Mouse (Mus musculus) heart, embryonic 14.5 days (tissue): ENCODE results near the gene Baz2b. TPM values are rescaled to one million over a fixed set of nuclear protein-coding genes. Genes with fewer than 3 reads are reported as not detected.

Experiments
- ATAC-seq: fragments of 200-750 bp; cut with Nextera tagmentation; 2 replicates; pipeline ENCODE4 v1.8.0; 2017; ENCODE audit warnings: low read depth, moderate TSS enrichment; ENCODE audit not compliant: insufficient number of reproducible peaks, insufficient read depth, low FRiP score
- H3K27ac ChIP-seq, 2 experiments: fragments of 200-500 bp in 1 of 2; fragments of 300-500 bp in 1 of 2; sonication (generic) in 1 of 2; replicated peaks in 1 of 2; 2 replicates each; pipeline ENCODE4 v1.5.1; 2012 to 2014; ENCODE audit warnings: low read depth in 2 of 2, low read length in 2 of 2, control low read depth in 1 of 2, mild to moderate bottlenecking in 1 of 2, mixed read lengths in 1 of 2; ENCODE audit not compliant: control insufficient read depth in 1 of 2, insufficient read depth in 1 of 2
- H3K27me3 ChIP-seq: fragments of 300-500 bp; sonication (generic); 2 replicates; pipeline ENCODE4 v1.6.1; 2014; ENCODE audit warnings: mild to moderate bottlenecking, low read length, control low read depth; ENCODE audit not compliant: control insufficient read depth, insufficient read depth
- H3K36me3 ChIP-seq: fragments of 300-500 bp; sonication (generic); 2 replicates; pipeline ENCODE4 v1.6.1; 2014; ENCODE audit warnings: mild to moderate bottlenecking, control low read depth, low read length, mixed read lengths; ENCODE audit not compliant: control insufficient read depth, insufficient read depth
- H3K4me1 ChIP-seq, 2 experiments: fragments of 200-500 bp in 1 of 2; fragments of 300-500 bp in 1 of 2; sonication (generic) in 1 of 2; 2 replicates each; pipeline ENCODE4 v1.6.1; 2012 to 2014; ENCODE audit warnings: low read length in 2 of 2, control low read depth in 1 of 2, mixed read lengths in 1 of 2; ENCODE audit not compliant: control insufficient read depth in 2 of 2, insufficient read depth in 2 of 2
- H3K4me2 ChIP-seq: fragments of 300-500 bp; sonication (generic); 2 replicates; pipeline ENCODE4 v1.6.1; 2014; ENCODE audit warnings: mild to moderate bottlenecking, low read length
- H3K4me3 ChIP-seq, 2 experiments: fragments of 200-500 bp in 1 of 2; fragments of 300-500 bp in 1 of 2; sonication (generic) in 1 of 2; 2 replicates each; pipeline ENCODE4 v1.5.1; 2012 to 2014; ENCODE audit warnings: low read length in 2 of 2, mild to moderate bottlenecking in 2 of 2, control low read depth in 1 of 2, low read depth in 1 of 2, moderate library complexity in 1 of 2; ENCODE audit not compliant: control insufficient read depth in 1 of 2, insufficient read depth in 1 of 2
- H3K9ac ChIP-seq: fragments of 300-500 bp; sonication (generic); 2 replicates; pipeline ENCODE4 v1.6.1; 2014; ENCODE audit warnings: mild to moderate bottlenecking, low read length
- H3K9me3 ChIP-seq: fragments of 300-500 bp; sonication (generic); 2 replicates; pipeline ENCODE4 v1.6.1; 2016; ENCODE audit warnings: low read length, control low read depth; ENCODE audit not compliant: control insufficient read depth
- WGBS: fragments of 180-500 bp; shearing (Covaris S2); extraction: QIAGEN DNeasy Blood & Tissue Kit; methylation state at CpG from one replicate; pipeline ENCODE4 v1.1.7; 2014; 5-methylcytosine and 5-hydroxymethylcytosine counted together
- polyA plus RNA-seq: library from polyadenylated mRNA; unstranded; fragments of >200 nt; fragmentation: Nextera tagmentation; extraction: Ambion mirVana; gene quantifications from 2 replicates; pipeline ENCODE4 v1.2.1, GENCODE M21; 2014

Baz2b gene
- polyA plus RNA-seq: 52.1 and 54.5 TPM in 2 replicates

GRCm38 (mm10) chr2:60209703-60210651 is at the start of gene Baz2b, which contains the start of gene March7:
Gene Baz2b (minus strand): TSS chr2:60209839.
Gene March7 (plus strand): TSS chr2:60209887.
- under 1% methylated on average over 83 of the region's 109 CpGs for WGBS
- ATAC-seq: peak; percentile 85
- H3K36me3 ChIP-seq: peaks cover 39% of the 10 kb centered on the region

DNA sequence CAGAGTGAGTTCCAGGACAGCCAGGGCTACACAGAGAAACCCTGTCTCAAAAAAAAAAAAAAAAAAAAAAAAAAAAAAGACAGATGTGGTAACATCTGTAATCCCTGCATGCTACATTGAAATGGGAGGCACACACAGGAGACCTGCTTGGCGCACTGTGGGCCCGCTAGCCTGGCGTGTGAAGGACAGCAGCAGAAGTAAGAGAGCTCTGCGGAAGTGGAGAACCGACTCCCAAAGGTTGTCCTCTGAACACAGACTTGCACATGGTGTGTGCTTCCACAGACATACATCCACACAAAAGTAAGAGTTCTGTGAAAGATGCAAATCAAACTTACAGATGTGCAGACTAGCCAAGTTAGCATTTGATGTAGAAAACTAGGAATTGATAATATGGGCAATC is 49.5 kb upstream of the Baz2b start:
- Histone ChIP-seq H3K4me3 (no peak overlapping the region), H3K27ac (no peak overlapping the region), H3K4me1 (peaks cover 3 to 8% of the 10 kb centered on the region in 2 experiments; a peak in 2 of 4 replicates), H3K4me2 (no peak overlapping the region), H3K9ac (no peak overlapping the region), H3K9me3 (no peaks in the 10 kb centered on the region), H3K36me3 (0 out of 2 replicates have a peak, but pooled peaks cover 3% of the 10 kb centered on the region), H3K27me3 (no peaks in the 10 kb centered on the region)
- ATAC-seq: no peak
- WGBS: 93% methylated on average over 5 of the region's 5 CpGs

More at GRCm38 (mm10) chr2:60209703-60210651, at the start of gene Baz2b, which contains the start of gene March7:
- Histone ChIP-seq H3K9me3 (no peaks in the 10 kb centered on the region), H3K27me3 (no peaks in the 10 kb centered on the region), H3K9ac (peak within 1 kb of the TSS; percentile 96), H3K4me3 (peak within 1 kb of the TSS; percentile 66 to 90), H3K4me1 (peaks cover 8 to 32% of the 10 kb centered on the region in 2 experiments), H3K27ac (peak within 1 kb of the TSS; percentile 79 to 91), H3K4me2 (peak within 1 kb of the TSS; percentile 80)

DNA sequence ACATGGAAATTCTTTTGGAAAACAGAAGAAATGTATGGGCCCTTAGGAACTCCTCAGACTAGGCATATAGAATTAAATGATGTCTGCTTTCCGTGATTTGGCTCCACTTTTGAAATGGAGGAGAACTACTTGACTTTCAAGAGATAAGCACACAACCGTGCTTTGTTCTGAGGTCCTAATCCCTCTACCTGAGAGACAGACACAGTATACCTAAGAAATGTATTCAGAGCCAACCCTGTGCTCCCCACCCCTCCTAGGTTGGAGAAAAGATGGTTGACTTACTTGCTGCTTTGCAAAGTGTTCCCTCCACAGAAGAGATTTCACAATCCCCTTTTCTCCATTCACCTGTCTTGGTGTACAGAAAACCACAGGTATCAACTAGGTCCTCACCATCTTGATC is 47.1 kb upstream of the Baz2b start:
- no peak for ATAC-seq
- H3K4me2 ChIP-seq: no peak overlapping the region
- peaks cover 3 to 8% of the 10 kb centered on the region in 2 experiments; a peak in 2 of 4 replicates for H3K4me1 ChIP-seq
- no peaks in the 10 kb centered on the region for H3K9me3 ChIP-seq
- WGBS: 46% methylated on average over 2 of the region's 2 CpGs
- H3K27me3 ChIP-seq: no peaks in the 10 kb centered on the region
- H3K27ac ChIP-seq: no peak overlapping the region
- no peak overlapping the region for H3K4me3 ChIP-seq
- H3K9ac ChIP-seq: no peak overlapping the region
- H3K36me3 ChIP-seq: 0 out of 2 replicates have a peak, but pooled peaks cover 4% of the 10 kb centered on the region

- H3K4me1 ChIP-seq: no peaks in the 10 kb centered on the region
- no peaks in the 10 kb centered on the region for H3K27me3 ChIP-seq
- H3K9me3 ChIP-seq: no peaks in the 10 kb centered on the region
- no peak overlapping the region for H3K27ac ChIP-seq
- no peak overlapping the region for H3K4me3 ChIP-seq
- no peak overlapping the region for H3K4me2 ChIP-seq
- ATAC-seq: no peak
- no peak overlapping the region for H3K9ac ChIP-seq
- peaks cover 32% of the 10 kb centered on the region for H3K36me3 ChIP-seq
These were observed 43.9 kb upstream of the Baz2b start for GRCm38 (mm10) chr2:60253506-60253905.

GRCm38 (mm10) chr2:60252782-60253181 is 43.1 kb upstream of the Baz2b start:
- Histone ChIP-seq H3K9me3 (no peaks in the 10 kb centered on the region), H3K4me3 (no peak overlapping the region), H3K27ac (no peak overlapping the region), H3K27me3 (no peaks in the 10 kb centered on the region), H3K4me2 (no peak overlapping the region), H3K4me1 (no peaks in the 10 kb centered on the region), H3K36me3 (peaks cover 35% of the 10 kb centered on the region), H3K9ac (no peak overlapping the region)
- 75% methylated on average over 4 of the region's 4 CpGs for WGBS
- no peak for ATAC-seq

DNA sequence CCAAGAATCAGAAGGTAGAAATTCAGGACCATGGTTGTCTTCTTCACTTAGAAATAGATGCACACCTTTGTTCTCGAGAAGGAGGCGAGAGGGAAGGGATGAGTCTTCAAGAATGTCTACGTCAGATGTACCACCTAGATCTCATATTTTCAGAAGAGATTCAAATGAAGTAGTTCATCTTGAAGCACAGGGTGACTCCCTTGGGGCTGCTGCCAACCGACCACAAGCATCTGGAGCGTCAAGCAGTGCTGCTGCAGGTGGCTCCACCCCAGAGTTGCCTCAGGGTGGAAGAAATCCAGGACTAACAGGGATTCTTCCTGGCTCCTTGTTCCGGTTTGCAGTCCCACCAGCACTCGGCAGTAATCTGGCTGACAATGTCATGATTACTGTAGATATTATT is 24.9 kb upstream of the Baz2b start:
- Histone ChIP-seq H3K36me3 (peaks cover 87% of the 10 kb centered on the region), H3K9me3 (no peaks in the 10 kb centered on the region)

GRCm38 (mm10) chr2:60233147-60233546 is 23.5 kb upstream of the Baz2b start:
- Histone ChIP-seq H3K9me3 (no peaks in the 10 kb centered on the region), H3K4me3 (no peak overlapping the region), H3K27me3 (no peaks in the 10 kb centered on the region), H3K9ac (no peak overlapping the region), H3K36me3 (peaks cover 82% of the 10 kb centered on the region), H3K4me1 (0 out of 4 replicates have a peak, but pooled peaks cover 0 to 4% of the 10 kb centered on the region in 2 experiments), H3K27ac (peak overlapping the region; percentile 44 to 90; a peak in 3 of 4 replicates), H3K4me2 (peak overlapping the region; percentile 34)
- peak; percentile 68; the same call in 1 of the 2 replicates for ATAC-seq
- WGBS: 12% methylated on average over 2 of the region's 2 CpGs

More for the DNA sequence above, 24.9 kb upstream of the Baz2b start:
- Histone ChIP-seq H3K27ac (no peak overlapping the region), H3K9ac (no peak overlapping the region), H3K27me3 (no peaks in the 10 kb centered on the region), H3K4me3 (no peak overlapping the region), H3K4me1 (0 out of 4 replicates have a peak, but pooled peaks cover 0 to 4% of the 10 kb centered on the region in 2 experiments), H3K4me2 (no peak overlapping the region)
- no peak for ATAC-seq
- 72% methylated on average over 7 of the region's 7 CpGs for WGBS
